Mouse (Mus musculus) cortical plate, adult 2 months (tissue): ENCODE measurements at regions not wholly inside any gene's neighbourhood (a gene's known extent, or its start where the extent isn't known, plus 50 kb on each side); places are given as distances from the start of the nearest gene placed in this dataset.
"Not testable (repeated sequence)": the region's sequence is repeated elsewhere in the genome, so short reads cannot be mapped to it uniquely, and the experiment has no call there.

ENCODE experiments used
- H3K27ac ChIP-seq: fragments of 200-500 bp; 2 replicates; pipeline ENCODE4 v1.5.1; 2012; ENCODE audit warnings: low read length, control low read depth, inconsistent platforms; ENCODE audit not compliant: insufficient read depth
- H3K4me1 ChIP-seq: fragments of 200-500 bp; 2 replicates; pipeline ENCODE4 v1.6.1; 2011; ENCODE audit warnings: low read length; ENCODE audit not compliant: control insufficient read depth, insufficient read depth
- H3K4me3 ChIP-seq: fragments of 200-500 bp; 2 replicates; pipeline ENCODE4 v1.5.1; 2011; ENCODE audit warnings: mild to moderate bottlenecking, low read length, control low read depth; ENCODE audit not compliant: insufficient read depth
- CTCF ChIP-seq: fragments of 200-500 bp; IDR thresholded peaks from 2 replicates; pipeline ENCODE4 v1.5.1; 2011; ENCODE audit warnings: mild to moderate bottlenecking, control low read depth, low read length; ENCODE audit not compliant: insufficient read depth; ENCODE audit errors: extremely low read depth
- POLR2A ChIP-seq: fragments of 200-500 bp; IDR thresholded peaks from 2 replicates; pipeline ENCODE4 v1.6.1; 2011; ENCODE audit warnings: mild to moderate bottlenecking, low read length, control low read depth; ENCODE audit not compliant: insufficient read depth; ENCODE audit errors: extremely low read depth

- Histone ChIP-seq H3K27ac (no peak overlapping the region), H3K4me3 (no peak overlapping the region), H3K4me1 (no peaks in the 10 kb centered on the region)
- no peak for TF ChIP-seq POLR2A
- TF ChIP-seq CTCF: no peak
Measured at GRCm38 (mm10) chr6:6496789-6497188, 81.7 kb downstream of the Sem1 start.

GRCm38 (mm10) chr6:6496336-6496735 lies 82.1 kb downstream of the Sem1 start:
- TF ChIP-seq POLR2A: no peak
- Histone ChIP-seq H3K4me1 (no peaks in the 10 kb centered on the region), H3K27ac (no peak overlapping the region), H3K4me3 (no peak overlapping the region)

GRCm38 (mm10) chr6:6488191-6488590 lies 90.3 kb downstream of the Sem1 start:
- TF ChIP-seq POLR2A (no peak), CTCF (no peak)
- Histone ChIP-seq H3K4me1 (peaks cover 2% of the 10 kb centered on the region; the same call in 1 of the 2 replicates), H3K27ac (no peak overlapping the region), H3K4me3 (no peak overlapping the region)

- not testable (repeated sequence) for H3K27ac ChIP-seq, H3K4me3 ChIP-seq, H3K4me1 ChIP-seq
Measured at GRCm38 (mm10) chr6:6481596-6481995, 96.9 kb downstream of the Sem1 start.

- TF ChIP-seq POLR2A (no peak), CTCF (no peak)
- Histone ChIP-seq H3K4me1 (no peaks in the 10 kb centered on the region), H3K27ac (no peak overlapping the region), H3K4me3 (no peak overlapping the region)
Measured at GRCm38 (mm10) chr6:6470397-6470796, 108.1 kb downstream of the Sem1 start.

GRCm38 (mm10) chr6:6467526-6467925 lies 110.9 kb downstream of the Sem1 start:
- Histone ChIP-seq H3K4me3 (no peak overlapping the region), H3K4me1 (no peaks in the 10 kb centered on the region), H3K27ac (no peak overlapping the region)
- no peak for TF ChIP-seq POLR2A
- no peak for TF ChIP-seq CTCF

GRCm38 (mm10) chr6:6466231-6466630 lies 112.2 kb downstream of the Sem1 start:
- H3K27ac ChIP-seq: no peak overlapping the region
- no peak overlapping the region for H3K4me3 ChIP-seq
- TF ChIP-seq CTCF: no peak
- TF ChIP-seq POLR2A: no peak
- no peaks in the 10 kb centered on the region for H3K4me1 ChIP-seq

- Histone ChIP-seq H3K4me1 (no peaks in the 10 kb centered on the region), H3K27ac (no peak overlapping the region), H3K4me3 (no peak overlapping the region)
- TF ChIP-seq CTCF: no peak
- TF ChIP-seq POLR2A: no peak
Measured at GRCm38 (mm10) chr6:6463807-6464470, 114.5 kb downstream of the Sem1 start.

GRCm38 (mm10) chr6:6459918-6460239 lies 118.6 kb downstream of the Sem1 start:
- Histone ChIP-seq H3K4me1 (no peaks in the 10 kb centered on the region), H3K4me3 (no peak overlapping the region), H3K27ac (no peak overlapping the region)
- TF ChIP-seq CTCF (no peak), POLR2A (no peak)

GRCm38 (mm10) chr6:6459006-6459917 lies 119.2 kb downstream of the Sem1 start:
- TF ChIP-seq CTCF (no peak), POLR2A (no peak)
- H3K4me3 ChIP-seq: no peak overlapping the region
- H3K27ac ChIP-seq: no peak overlapping the region
- H3K4me1 ChIP-seq: no peaks in the 10 kb centered on the region

- TF ChIP-seq CTCF (no peak), POLR2A (no peak)
- no peak overlapping the region for H3K27ac ChIP-seq
- no peaks in the 10 kb centered on the region for H3K4me1 ChIP-seq
- H3K4me3 ChIP-seq: no peak overlapping the region
Measured at GRCm38 (mm10) chr6:6457726-6458125, 120.7 kb downstream of the Sem1 start.
